Mouse (Mus musculus) C2C12 (cell line): ENCODE data around the gene Cacng6.

Experiments
- CEBPB ChIP-seq: IDR thresholded peaks from one replicate; pipeline ENCODE4 v1.6.1; 2011; ENCODE audit warnings: low read depth, mild to moderate bottlenecking, control low read depth, moderate library complexity
- CTCF ChIP-seq: IDR thresholded peaks from one replicate; pipeline ENCODE4 v1.5.1; 2011; ENCODE audit not compliant: control insufficient read depth, insufficient read depth, insufficient read length
- MAX ChIP-seq: IDR thresholded peaks from one replicate; pipeline ENCODE4 v1.6.1; 2011; ENCODE audit warnings: mild to moderate bottlenecking, control low read depth
- MYOD1 ChIP-seq: IDR thresholded peaks from one replicate; pipeline ENCODE4 v1.6.1; 2011; ENCODE audit warnings: low read depth; ENCODE audit not compliant: control insufficient read depth, insufficient read length
- MYOG ChIP-seq: IDR thresholded peaks from one replicate; pipeline ENCODE4 v1.6.1; 2011; ENCODE audit not compliant: control insufficient read depth, insufficient read length; ENCODE audit errors: extremely low read depth
- USF1 ChIP-seq: IDR thresholded peaks from one replicate; pipeline ENCODE4 v1.6.1; 2011; ENCODE audit warnings: low read depth, mild to moderate bottlenecking, control low read depth, moderate library complexity

DNA sequence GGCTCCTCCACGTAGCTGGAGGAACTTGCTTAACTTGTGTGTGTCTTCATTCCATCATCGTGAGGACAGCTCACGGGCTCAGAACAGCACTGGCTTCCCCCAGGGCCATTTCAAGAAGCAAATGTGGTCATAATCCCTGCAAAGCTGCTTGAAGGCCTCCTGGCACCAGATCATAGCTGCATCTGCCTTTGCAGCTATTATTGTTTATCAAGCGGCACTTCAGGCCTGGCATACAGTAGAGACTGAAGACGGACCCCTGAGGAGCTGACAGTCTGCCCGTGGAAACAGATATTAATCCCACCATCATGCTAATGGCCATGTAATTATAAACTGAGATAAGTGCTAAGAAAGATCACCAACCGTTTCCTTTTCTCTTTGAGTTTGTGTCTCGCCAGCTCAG lies 16.5 kb downstream of the Cacng6 start:
- no peak for TF ChIP-seq CTCF
- TF ChIP-seq MYOG: no peak
- no peak for TF ChIP-seq USF1
- TF ChIP-seq CEBPB: no peak
- no peak for TF ChIP-seq MAX
- TF ChIP-seq MYOD1: no peak
